9 mouse cellular contexts compared by ENCODE assay signal in genomic region chr15:11038476-11038875, GRCm38 (mm10). TPM values are rescaled to one million over a fixed set of nuclear protein-coding genes. Genes with fewer than 3 reads are reported as not detected.
DNase-seq lines count a peak whose midpoint lies in the region; ATAC-seq and TF ChIP-seq lines count a peak whose summit lies in the region.
"Had no signal": no experiment of that assay in that cellular context is flagged by ENCODE, and none has a peak within 500 bp of the region (broad histone marks: within the 10 kb centered on the region; RNA-seq: fewer than 3 reads in every experiment).

No protein-coding gene starts in this region.

- DNase-seq in heart, postnatal 0 days (ENCODE audit: low spot score) = peak; percentile 43
- DNase-seq in heart, embryonic 10.5 days (ENCODE audit: low spot score) = no peak
- DNase-seq in 416B (ENCODE audit: low read depth) (peak; percentile 61), MEL-GATA-1-ER (ENCODE audit: extremely low read depth, low read depth) (peak; percentile 1)
- peak; percentile 71 for DNase-seq in embryo, embryonic 9.5 days (ENCODE audit: extremely low spot score)
- peak; percentile 63 to 66 for DNase-seq in kidney, postnatal 4 days
- no peak for DNase-seq in spleen, postnatal 36 days (ENCODE audit: low spot score in 2 of 2)

- H3K9ac ChIP-seq in heart, postnatal 0 days (replicated peaks; ENCODE audit: low read depth, low read length) = no peak overlapping the region
- no peak overlapping the region for H3K9ac ChIP-seq in midbrain, embryonic 15.5 days

- peak; percentile 62 for TF ChIP-seq CTCF in heart, postnatal 0 days (IDR thresholded peaks at IDR 0.05; ENCODE audit: low read depth)

- no peaks in the 10 kb centered on the region for H3K4me1 ChIP-seq in heart, postnatal 0 days (ENCODE audit: control insufficient read depth, insufficient read depth)
- H3K4me1 ChIP-seq in heart, embryonic 10.5 days = peaks cover 23% of the 10 kb centered on the region
- peaks cover 27% of the 10 kb centered on the region for H3K4me1 ChIP-seq in midbrain, embryonic 15.5 days

- no peaks in the 10 kb centered on the region for H3K36me3 ChIP-seq in heart, postnatal 0 days (replicated peaks; ENCODE audit: control insufficient read depth, insufficient read depth, low read length)
- no peaks in the 10 kb centered on the region for H3K36me3 ChIP-seq in heart, embryonic 10.5 days
- H3K36me3 ChIP-seq in midbrain, embryonic 15.5 days (replicated peaks) = no peaks in the 10 kb centered on the region

- no peak overlapping the region for H3K27ac ChIP-seq in heart, postnatal 0 days (ENCODE audit: low read depth)
- H3K27ac ChIP-seq in heart, embryonic 10.5 days = no peak overlapping the region
- no peak overlapping the region for H3K27ac ChIP-seq in midbrain, embryonic 15.5 days

- no peak for ATAC-seq in heart, postnatal 0 days (ENCODE audit: insufficient read depth, low read depth)
- ATAC-seq in midbrain, embryonic 15.5 days (replicated peaks) = no peak

- H3K4me2 ChIP-seq in heart, postnatal 0 days (ENCODE audit: low read depth, low read length) = no peak overlapping the region
- peak overlapping the region; percentile 79; the same call in 1 of the 2 replicates for H3K4me2 ChIP-seq in midbrain, embryonic 15.5 days

- no peaks in the 10 kb centered on the region for H3K9me3 ChIP-seq in heart, postnatal 0 days (replicated peaks; ENCODE audit: control insufficient read depth, low read length)
- no peaks in the 10 kb centered on the region for H3K9me3 ChIP-seq in heart, embryonic 10.5 days
- H3K9me3 ChIP-seq in midbrain, embryonic 15.5 days = no peaks in the 10 kb centered on the region

- no peak overlapping the region for H3K4me3 ChIP-seq in heart, postnatal 0 days (ENCODE audit: low read depth, low read length)
- H3K4me3 ChIP-seq in heart, embryonic 10.5 days = no peak overlapping the region
- H3K4me3 ChIP-seq in midbrain, embryonic 15.5 days = no peak overlapping the region

- peaks cover 44% of the 10 kb centered on the region for H3K27me3 ChIP-seq in heart, postnatal 0 days (ENCODE audit: control insufficient read depth, insufficient read depth, low read length)
- peaks cover 49% of the 10 kb centered on the region for H3K27me3 ChIP-seq in heart, embryonic 10.5 days (ENCODE audit: insufficient read depth, poor library complexity, severe bottlenecking)
- peaks cover 42% of the 10 kb centered on the region for H3K27me3 ChIP-seq in midbrain, embryonic 15.5 days (replicated peaks)

- WGBS in heart, postnatal 0 days = 2% methylated on average over 12 of the region's 12 CpGs
- WGBS in heart, embryonic 10.5 days = 3% methylated on average over 12 of the region's 12 CpGs
- WGBS in midbrain, embryonic 15.5 days = 3% methylated on average over 12 of the region's 12 CpGs

- TF ChIP-seq EP300 in heart, postnatal 0 days (IDR thresholded peaks at IDR 0.05; ENCODE audit: low read depth) = no peak

RNA-seq across cellular contexts. Expression of gene Rxfp3, which starts 0.7 kb away (rescaled TPM):
- 1.8 TPM in 1 of 2 replicates, not detected in the other for total RNA-seq in heart, postnatal 0 days (2014; rRNA removed; ENCODE audit: low replicate concordance)
- 0.05 and 0.07 TPM in 2 replicates for polyA plus RNA-seq in heart, postnatal 0 days (2015; fragmentation: Nextera tagmentation; extraction: Ambion mirVana)
- 0.05 and 0.48 TPM in 2 replicates for polyA plus RNA-seq in heart, embryonic 10.5 days (2016; fragmentation: Nextera tagmentation; extraction: Ambion mirVana)
- polyA plus RNA-seq in midbrain, embryonic 15.5 days (2015; fragmentation: Nextera tagmentation; extraction: Ambion mirVana) = 2.6 and 3.0 TPM in 2 replicates
- polyA plus RNA-seq: liver, embryonic 16.5 days had no signal

RNA-seq across cellular contexts. Expression of gene Adamts12, which starts 26.1 kb away (rescaled TPM):
- total RNA-seq in heart, postnatal 0 days (2014; rRNA removed; ENCODE audit: low replicate concordance) = 5.4 and 6.4 TPM in 2 replicates
- 1.1 and 1.2 TPM in 2 replicates for polyA plus RNA-seq in heart, postnatal 0 days (2015; fragmentation: Nextera tagmentation; extraction: Ambion mirVana)
- polyA plus RNA-seq in heart, embryonic 10.5 days (2016; fragmentation: Nextera tagmentation; extraction: Ambion mirVana) = 1.0 and 2.1 TPM in 2 replicates
- polyA plus RNA-seq in midbrain, embryonic 15.5 days (2015; fragmentation: Nextera tagmentation; extraction: Ambion mirVana) = 1.8 and 2.2 TPM in 2 replicates

RNA-seq across cellular contexts. Expression of gene Slc45a2, which starts 38.0 kb away (rescaled TPM):
- not detected in 2 replicates for total RNA-seq in heart, postnatal 0 days (2014; rRNA removed; ENCODE audit: low replicate concordance)
- 0.12 and 0.18 TPM in 2 replicates for polyA plus RNA-seq in heart, postnatal 0 days (2015; fragmentation: Nextera tagmentation; extraction: Ambion mirVana)
- polyA plus RNA-seq in heart, embryonic 10.5 days (2016; fragmentation: Nextera tagmentation; extraction: Ambion mirVana) = 0.16 TPM in 1 of 2 replicates, not detected in the other
- polyA plus RNA-seq in midbrain, embryonic 15.5 days (2015; fragmentation: Nextera tagmentation; extraction: Ambion mirVana) = 0.06 and 0.18 TPM in 2 replicates
- polyA plus RNA-seq: liver, embryonic 16.5 days had no signal

RNA-seq across cellular contexts. Expression of gene Amacr, which starts 56.9 kb away (rescaled TPM):
- 11.2 and 25.5 TPM in 2 replicates for total RNA-seq in heart, postnatal 0 days (2014; rRNA removed; ENCODE audit: low replicate concordance)
- 24.7 and 25.8 TPM in 2 replicates for polyA plus RNA-seq in heart, postnatal 0 days (2015; fragmentation: Nextera tagmentation; extraction: Ambion mirVana)
- 14.2 and 17.9 TPM in 2 replicates for polyA plus RNA-seq in heart, embryonic 10.5 days (2016; fragmentation: Nextera tagmentation; extraction: Ambion mirVana)
- polyA plus RNA-seq in midbrain, embryonic 15.5 days (2015; fragmentation: Nextera tagmentation; extraction: Ambion mirVana) = 11.4 and 13.8 TPM in 2 replicates

Comparison
In these comparisons a context has a peak if more than half of its experiments do, and no peak if none do; other contexts are left out.
1. DNase-seq: peak in heart, postnatal 0 days (single experiment), 416B (single experiment), MEL-GATA-1-ER (single experiment), embryo, embryonic 9.5 days (single experiment) and kidney, postnatal 4 days (2 of 2); none in heart, embryonic 10.5 days (single experiment) and spleen, postnatal 36 days (0 of 2).